Mouse (Mus musculus) forebrain, embryonic 13.5 days (tissue): ENCODE results near the gene Tnnc2. TPM values are rescaled to one million over a fixed set of nuclear protein-coding genes. Genes with fewer than 3 reads are reported as not detected.

ENCODE experiments used
- ATAC-seq: fragments of 200-750 bp; cut with Nextera tagmentation; 2 replicates; pipeline ENCODE4 v1.8.0; 2017
- H3K27ac ChIP-seq: fragments of 300-500 bp; sonication (generic); 2 replicates; pipeline ENCODE4 v1.5.1; 2015; ENCODE audit warnings: inconsistent platforms, mild to moderate bottlenecking, moderate library complexity
- H3K27me3 ChIP-seq: fragments of 300-500 bp; sonication (generic); 2 replicates; pipeline ENCODE4 v1.6.1; 2015; ENCODE audit warnings: mild to moderate bottlenecking, inconsistent platforms
- H3K36me3 ChIP-seq: fragments of 300-500 bp; sonication (generic); 2 replicates; pipeline ENCODE4 v1.6.1; 2015; ENCODE audit warnings: mild to moderate bottlenecking, inconsistent platforms; ENCODE audit not compliant: poor library complexity, severe bottlenecking
- H3K4me1 ChIP-seq: fragments of 300-500 bp; sonication (generic); 2 replicates; pipeline ENCODE4 v1.6.1; 2015; ENCODE audit warnings: inconsistent platforms
- H3K4me2 ChIP-seq: fragments of 300-500 bp; sonication (generic); 2 replicates; pipeline ENCODE4 v1.6.1; 2015; ENCODE audit warnings: inconsistent platforms, mild to moderate bottlenecking, moderate library complexity
- H3K4me3 ChIP-seq: fragments of 300-500 bp; sonication (generic); 2 replicates; pipeline ENCODE4 v1.5.1; 2015; ENCODE audit warnings: mild to moderate bottlenecking, inconsistent platforms
- H3K9ac ChIP-seq: fragments of 300-500 bp; sonication (generic); 2 replicates; pipeline ENCODE4 v1.6.1; 2015; ENCODE audit warnings: mild to moderate bottlenecking, inconsistent platforms
- H3K9me3 ChIP-seq: fragments of 300-500 bp; sonication (generic); replicated peaks from 2 replicates; pipeline ENCODE4 v1.6.1; 2016; ENCODE audit warnings: inconsistent platforms
- WGBS: fragments of 180-500 bp; shearing (Covaris S2); methylation state at CpG from one replicate; pipeline ENCODE4 v1.1.7; 2015; 5-methylcytosine and 5-hydroxymethylcytosine counted together
- polyA plus RNA-seq: library from polyadenylated mRNA; unstranded; fragments of >200 nt; fragmentation: Nextera tagmentation; extraction: Ambion mirVana; gene quantifications from 2 replicates; pipeline ENCODE4 v1.2.1, GENCODE M21; 2015

The Tnnc2 gene
- polyA plus RNA-seq, 1 experiment from 2014 or later = not detected

DNA sequence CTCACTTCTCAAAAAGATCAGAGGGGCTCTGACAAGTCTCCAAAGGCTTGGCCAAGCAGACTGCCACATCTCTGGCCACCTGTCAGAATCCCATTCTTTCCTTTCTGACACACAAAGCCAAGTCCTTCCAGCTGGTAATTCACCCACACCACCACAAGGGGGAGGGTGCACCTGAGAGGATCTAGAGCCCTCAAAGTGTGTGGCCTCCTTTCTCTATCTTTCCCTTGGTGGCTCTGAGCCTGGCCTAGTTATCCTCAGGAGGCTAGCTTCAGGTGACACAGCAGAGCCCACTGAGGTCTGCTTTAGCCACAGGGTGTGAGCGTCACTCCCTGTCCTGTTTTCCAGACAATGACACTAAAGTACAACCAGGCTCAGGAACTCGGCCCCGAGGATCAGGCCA lies 13.5 kb upstream of the Tnnc2 start:
- no peak overlapping the region for H3K4me2 ChIP-seq
- no peak overlapping the region for H3K4me3 ChIP-seq
- H3K9me3 ChIP-seq = no peaks in the 10 kb centered on the region
- no peaks in the 10 kb centered on the region for H3K27me3 ChIP-seq
- no peak overlapping the region; the same call in 1 of the 2 replicates for H3K9ac ChIP-seq
- 84% methylated on average over 3 of the region's 3 CpGs for WGBS
- ATAC-seq = no peak
- no peaks in the 10 kb centered on the region; the same call in 1 of the 2 replicates for H3K4me1 ChIP-seq
- peaks cover 77% of the 10 kb centered on the region for H3K36me3 ChIP-seq
- no peak overlapping the region for H3K27ac ChIP-seq

- Histone ChIP-seq H3K27me3 (no peaks in the 10 kb centered on the region), H3K4me1 (no peaks in the 10 kb centered on the region; the same call in 1 of the 2 replicates), H3K4me3 (no peak overlapping the region), H3K4me2 (no peak overlapping the region), H3K9ac (no peak overlapping the region), H3K27ac (no peak overlapping the region), H3K36me3 (peaks cover 71% of the 10 kb centered on the region), H3K9me3 (no peaks in the 10 kb centered on the region)
- no peak for ATAC-seq
- WGBS = 95% methylated on average over 12 of the region's 12 CpGs
Observed at GRCm38 (mm10) chr2:164792400-164793190, 12.8 kb upstream of the Tnnc2 start.

GRCm38 (mm10) chr2:164791841-164792261 lies 12.1 kb upstream of the Tnnc2 start:
- H3K36me3 ChIP-seq = peaks cover 65% of the 10 kb centered on the region
- H3K27ac ChIP-seq = no peak overlapping the region
- WGBS = 92% methylated on average over 18 of the region's 18 CpGs

GRCm38 (mm10) chr2:164790451-164790850 lies 10.7 kb upstream of the Tnnc2 start:
- peaks cover 51% of the 10 kb centered on the region for H3K36me3 ChIP-seq
- no peak for ATAC-seq

More at GRCm38 (mm10) chr2:164791841-164792261, 12.1 kb upstream of the Tnnc2 start:
- H3K27me3 ChIP-seq = no peaks in the 10 kb centered on the region
- no peak overlapping the region for H3K9ac ChIP-seq
- H3K4me1 ChIP-seq = peaks cover 3% of the 10 kb centered on the region; the same call in 1 of the 2 replicates
- no peak overlapping the region for H3K4me2 ChIP-seq
- no peak overlapping the region for H3K4me3 ChIP-seq
- ATAC-seq = no peak
- no peaks in the 10 kb centered on the region for H3K9me3 ChIP-seq

DNA sequence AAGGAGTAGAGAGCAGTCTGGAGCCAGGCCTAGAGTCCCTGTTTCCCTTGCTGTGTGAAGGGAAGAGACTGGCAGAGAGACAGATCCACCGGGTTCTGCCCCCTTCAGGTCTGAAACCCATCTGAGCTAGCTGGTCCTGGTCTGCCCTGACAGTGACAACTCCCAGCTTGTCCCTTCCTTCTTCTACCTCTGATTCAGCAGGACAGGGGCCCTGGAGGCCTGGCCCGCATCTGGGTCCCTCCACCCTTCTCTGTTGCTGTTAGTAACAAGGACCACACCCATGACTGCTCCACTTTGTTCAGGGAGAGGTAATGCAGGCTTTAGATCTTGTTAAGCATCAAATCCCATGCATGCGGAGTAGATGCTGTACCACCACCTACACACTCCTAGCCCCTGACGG lies 8.6 kb upstream of the Tnnc2 start:
- no peak overlapping the region for H3K9ac ChIP-seq
- WGBS = 82% methylated on average over 4 of the region's 4 CpGs

More at GRCm38 (mm10) chr2:164790451-164790850, 10.7 kb upstream of the Tnnc2 start:
- H3K4me2 ChIP-seq = no peak overlapping the region
- 87% methylated on average over 4 of the region's 4 CpGs for WGBS
- no peak overlapping the region for H3K9ac ChIP-seq
- no peaks in the 10 kb centered on the region for H3K27me3 ChIP-seq
- H3K4me3 ChIP-seq = no peak overlapping the region
- no peaks in the 10 kb centered on the region for H3K9me3 ChIP-seq
- no peak overlapping the region for H3K27ac ChIP-seq
- H3K4me1 ChIP-seq = peaks cover 13% of the 10 kb centered on the region

GRCm38 (mm10) chr2:164787779-164788178 lies 8.0 kb upstream of the Tnnc2 start:
- no peak for ATAC-seq
- peaks cover 22% of the 10 kb centered on the region for H3K4me1 ChIP-seq
- no peaks in the 10 kb centered on the region for H3K9me3 ChIP-seq
- H3K4me2 ChIP-seq = no peak overlapping the region
- 82% methylated on average over 10 of the region's 10 CpGs for whole genome bisulfite sequencing
- no peak overlapping the region for H3K27ac ChIP-seq
- no peaks in the 10 kb centered on the region for H3K27me3 ChIP-seq
- H3K4me3 ChIP-seq = no peak overlapping the region
- peaks cover 31% of the 10 kb centered on the region for H3K36me3 ChIP-seq
- H3K9ac ChIP-seq = no peak overlapping the region

More for the DNA sequence above, 8.6 kb upstream of the Tnnc2 start:
- H3K4me1 ChIP-seq = peaks cover 22% of the 10 kb centered on the region
- H3K27ac ChIP-seq = no peak overlapping the region
- H3K9me3 ChIP-seq = no peaks in the 10 kb centered on the region
- no peak overlapping the region for H3K4me3 ChIP-seq
- no peaks in the 10 kb centered on the region for H3K27me3 ChIP-seq
- ATAC-seq = no peak
- peaks cover 38% of the 10 kb centered on the region for H3K36me3 ChIP-seq
- no peak overlapping the region for H3K4me2 ChIP-seq

- no peak overlapping the region for H3K4me3 ChIP-seq
- WGBS = 84% methylated on average over 3 of the region's 3 CpGs
Observed at GRCm38 (mm10) chr2:164787032-164787431, 7.3 kb upstream of the Tnnc2 start.

GRCm38 (mm10) chr2:164786388-164786885 lies 6.7 kb upstream of the Tnnc2 start:
- 12% methylated on average over 15 of the region's 15 CpGs for WGBS
- H3K27me3 ChIP-seq = no peaks in the 10 kb centered on the region
- H3K27ac ChIP-seq = no peak overlapping the region
- no peak; the same call in 1 of the 2 replicates for ATAC-seq
- H3K4me2 ChIP-seq = peak overlapping the region; percentile 91
- no peaks in the 10 kb centered on the region for H3K9me3 ChIP-seq
- peaks cover 18% of the 10 kb centered on the region for H3K36me3 ChIP-seq
- peak overlapping the region; percentile 77 for H3K9ac ChIP-seq
- peaks cover 22% of the 10 kb centered on the region for H3K4me1 ChIP-seq
- peak overlapping the region; percentile 65 for H3K4me3 ChIP-seq

More at GRCm38 (mm10) chr2:164787032-164787431, 7.3 kb upstream of the Tnnc2 start:
- no peak overlapping the region for H3K9ac ChIP-seq
- peaks cover 22% of the 10 kb centered on the region for H3K4me1 ChIP-seq
- ATAC-seq = no peak
- peak overlapping the region; percentile 91 for H3K4me2 ChIP-seq
- H3K36me3 ChIP-seq = peaks cover 24% of the 10 kb centered on the region
- H3K27ac ChIP-seq = no peak overlapping the region
- H3K27me3 ChIP-seq = no peaks in the 10 kb centered on the region
- no peaks in the 10 kb centered on the region for H3K9me3 ChIP-seq

DNA sequence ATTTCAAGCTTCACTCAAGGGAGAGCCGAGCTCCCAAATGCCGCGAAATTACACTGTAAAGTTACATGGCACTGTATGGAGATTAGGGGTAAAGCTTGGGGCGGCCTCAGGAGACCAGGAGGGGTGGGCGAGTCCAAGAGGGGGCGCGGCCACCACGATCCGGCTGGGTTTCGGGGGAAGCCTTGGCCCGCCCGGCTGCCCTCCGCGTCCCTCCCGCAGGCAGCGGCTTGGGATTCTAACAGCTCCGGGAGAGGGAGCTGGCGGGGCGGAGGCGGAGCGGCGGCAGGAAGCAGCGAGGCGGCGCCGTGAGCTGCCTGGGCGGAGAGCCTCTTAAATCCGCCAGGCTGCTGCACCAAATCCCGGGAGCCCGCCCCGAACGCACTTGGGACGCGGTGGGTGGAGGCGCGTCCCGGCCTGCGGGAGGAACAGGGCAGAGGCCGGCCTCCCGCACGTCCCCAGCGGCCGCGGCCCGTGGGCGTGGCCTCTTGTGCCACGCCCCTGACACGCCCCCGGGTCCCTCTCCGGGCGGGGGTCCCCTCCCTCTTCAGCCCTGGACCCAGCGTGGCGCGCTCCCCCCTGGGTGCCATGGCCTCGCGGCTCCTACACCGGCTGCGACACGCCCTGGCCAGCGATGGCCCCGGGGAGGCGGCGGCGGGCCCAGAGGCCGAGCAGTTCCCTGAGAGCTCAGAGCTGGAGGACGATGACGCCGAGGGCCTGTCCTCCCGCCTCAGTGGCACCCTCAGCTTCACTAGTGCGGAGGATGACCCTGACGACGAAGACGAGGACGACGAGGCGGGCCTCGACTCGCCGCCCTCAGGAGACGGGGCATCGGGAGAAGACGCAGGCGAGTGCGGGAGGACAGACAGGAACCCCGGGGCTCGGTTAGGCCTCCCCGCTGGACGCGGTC lies 6.0 kb upstream of the Tnnc2 start, which contains the start of gene Snx21:
Gene Snx21 (plus strand): TSS at position 343 of the 907 bp plus-strand sequence.
- Histone ChIP-seq H3K4me3 (peak within 1 kb of the TSS; percentile 65), H3K4me1 (peaks cover 22% of the 10 kb centered on the region), H3K27ac (peak within 1 kb of the TSS; percentile 48), H3K9me3 (no peaks in the 10 kb centered on the region), H3K4me2 (peak within 1 kb of the TSS; percentile 91), H3K36me3 (peaks cover 11% of the 10 kb centered on the region; the same call in 1 of the 2 replicates), H3K9ac (peak within 1 kb of the TSS; percentile 77), H3K27me3 (no peaks in the 10 kb centered on the region)
- under 1% methylated on average over 73 of the region's 89 CpGs for whole genome bisulfite sequencing
- peak; percentile 92 for ATAC-seq

DNA sequence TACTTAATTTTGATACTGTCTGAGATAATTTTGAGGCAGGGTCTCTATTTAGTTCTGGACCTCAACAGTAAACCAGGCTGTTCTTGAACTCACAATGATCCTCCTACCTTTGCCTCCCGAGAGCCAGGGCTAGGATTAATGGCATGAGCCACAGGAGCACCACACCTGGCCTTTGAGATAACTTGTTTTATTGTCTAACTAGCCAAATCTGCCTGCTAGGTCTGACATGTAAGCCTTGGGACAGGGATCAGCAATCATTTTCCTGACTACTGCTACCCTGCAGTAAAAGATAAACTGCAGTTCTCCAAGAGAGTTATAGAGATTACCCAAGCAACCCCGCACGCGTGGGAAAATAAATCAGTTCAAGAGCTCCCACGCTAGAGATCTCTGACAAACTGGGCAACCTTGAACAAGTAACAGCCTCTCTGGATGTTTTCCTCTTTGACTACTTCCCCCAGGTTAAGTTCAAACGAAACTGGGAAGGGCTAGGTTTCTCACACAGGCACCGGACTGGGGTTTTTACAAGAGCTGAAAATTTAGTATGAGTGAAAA lies 5.2 kb upstream of the Tnnc2 start:
- Histone ChIP-seq H3K36me3 (peaks cover 8% of the 10 kb centered on the region; the same call in 1 of the 2 replicates), H3K27ac (no peak overlapping the region; the same call in 1 of the 2 replicates), H3K4me1 (peaks cover 22% of the 10 kb centered on the region), H3K4me3 (peak overlapping the region; percentile 65), H3K4me2 (peak overlapping the region; percentile 91), H3K27me3 (no peaks in the 10 kb centered on the region), H3K9me3 (no peaks in the 10 kb centered on the region), H3K9ac (peak overlapping the region; percentile 77)
- ATAC-seq = no peak
- 20% methylated on average over 7 of the region's 7 CpGs for WGBS

DNA sequence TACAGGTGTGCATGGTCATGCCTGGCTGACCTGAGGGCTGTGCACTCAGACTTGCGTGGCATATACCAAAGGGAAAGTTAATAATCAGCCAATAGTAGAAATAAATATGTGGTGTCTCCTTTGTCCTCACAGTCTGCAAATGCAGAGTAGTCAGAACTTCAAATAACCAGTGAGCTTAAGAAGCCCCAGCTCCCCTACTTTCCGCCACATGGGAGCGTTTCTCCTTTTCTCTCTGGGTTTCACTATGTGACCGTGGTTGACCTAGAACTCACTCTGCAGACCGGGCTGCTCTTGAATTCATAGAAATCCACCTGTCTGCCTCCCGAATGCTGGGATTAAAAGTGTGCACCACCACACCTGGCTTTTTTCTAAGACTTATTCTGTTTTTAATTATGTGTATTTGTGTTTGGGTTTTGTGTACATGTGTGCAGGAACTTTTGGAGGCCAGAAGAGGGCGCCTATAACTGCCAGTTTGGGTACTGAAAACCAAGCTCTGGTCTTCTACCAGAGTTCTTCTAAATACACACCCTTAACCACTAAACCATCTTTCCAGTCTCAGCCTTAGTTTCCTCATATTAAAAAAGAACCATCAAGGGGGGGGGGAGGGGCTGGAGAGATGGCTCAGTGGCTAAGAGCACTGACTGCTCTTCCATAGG lies 4.3 kb upstream of the Tnnc2 start:
- ATAC-seq = no peak
- Histone ChIP-seq H3K4me2 (no peak overlapping the region), H3K36me3 (peaks cover 8% of the 10 kb centered on the region; the same call in 1 of the 2 replicates), H3K4me3 (no peak overlapping the region), H3K27me3 (no peaks in the 10 kb centered on the region), H3K9ac (no peak overlapping the region), H3K9me3 (no peaks in the 10 kb centered on the region), H3K27ac (no peak overlapping the region), H3K4me1 (peaks cover 22% of the 10 kb centered on the region)
- 81% methylated on average over 7 of the region's 7 CpGs for WGBS
